Mouse (Mus musculus): ENCODE data around the gene Ubald1. TPM values are rescaled to one million over a fixed set of nuclear protein-coding genes. Genes with fewer than 3 reads are reported as not detected.

The Ubald1 gene
- polyA plus RNA-seq, 1 experiment from 2014 or later: 36.2 TPM

- H3K27ac ChIP-seq (ENCODE audit: low read length): peak overlapping the region; percentile 94
- no peaks in the 10 kb centered on the region for H3K36me3 ChIP-seq (ENCODE audit: insufficient read depth, low read length)
- peak overlapping the region; percentile 96 for H3K9ac ChIP-seq (replicated peaks; ENCODE audit: low read length)
- no peak for ATAC-seq (ENCODE audit: low FRiP score, low TSS enrichment)
- H3K4me3 ChIP-seq (ENCODE audit: low read length): peak overlapping the region; percentile 91
- H3K4me1 ChIP-seq (ENCODE audit: insufficient read depth, low read length): peaks cover 25% of the 10 kb centered on the region
- 2% methylated on average over 8 of the region's 8 CpGs for WGBS
- no peaks in the 10 kb centered on the region for H3K9me3 ChIP-seq (ENCODE audit: low read length)
- peak overlapping the region; percentile 76 for H3K4me2 ChIP-seq (replicated peaks; ENCODE audit: low read depth, low read length)
- no peaks in the 10 kb centered on the region for H3K27me3 ChIP-seq (ENCODE audit: insufficient read depth, low read length)
These were observed 6.5 kb upstream of the Ubald1 start for GRCm38 (mm10) chr16:4886690-4887020.

- Histone ChIP-seq H3K4me1 (ENCODE audit: insufficient read depth, low read length) (peaks cover 31% of the 10 kb centered on the region), H3K27me3 (ENCODE audit: insufficient read depth, low read length) (no peaks in the 10 kb centered on the region), H3K27ac (ENCODE audit: low read length) (peak within 1 kb of the TSS; percentile 94), H3K4me2 (replicated peaks; ENCODE audit: low read depth, low read length) (peak within 1 kb of the TSS; percentile 76), H3K36me3 (ENCODE audit: insufficient read depth, low read length) (no peaks in the 10 kb centered on the region), H3K9me3 (ENCODE audit: low read length) (no peaks in the 10 kb centered on the region), H3K9ac (replicated peaks; ENCODE audit: low read length) (peak within 1 kb of the TSS; percentile 96), H3K4me3 (ENCODE audit: low read length) (peak within 1 kb of the TSS; percentile 91)
- WGBS: under 1% methylated on average over 53 of the region's 74 CpGs
- peak; percentile 90 for ATAC-seq (ENCODE audit: low FRiP score, low TSS enrichment)
These were observed 5.9 kb upstream of the Ubald1 start, which contains the start of gene Mgrn1 for GRCm38 (mm10) chr16:4885760-4886689. Gene Mgrn1, plus strand, starts transcription at chr16:4886249.

DNA sequence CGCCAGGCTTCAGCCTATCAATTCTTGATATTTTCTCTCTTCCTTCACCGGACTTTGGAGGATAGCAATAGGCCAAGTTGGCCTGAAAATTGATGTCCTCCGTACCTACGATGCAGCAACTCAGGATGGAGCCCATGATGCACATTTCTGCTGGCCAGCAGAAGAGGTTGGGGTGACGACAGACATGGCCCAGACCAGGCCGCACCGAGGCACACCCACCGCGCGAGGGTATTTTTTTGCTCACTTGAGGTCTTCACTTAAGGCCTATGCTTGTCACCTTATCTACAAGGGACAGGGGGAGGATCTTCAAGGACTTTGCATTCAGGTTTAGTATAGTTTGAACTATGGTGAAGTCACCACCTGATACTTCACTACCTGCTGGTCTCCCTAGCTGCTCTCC, 4.8 kb upstream of the Ubald1 start:
- Histone ChIP-seq H3K4me3 (ENCODE audit: low read length) (no peak overlapping the region), H3K36me3 (ENCODE audit: insufficient read depth, low read length) (no peaks in the 10 kb centered on the region), H3K4me2 (replicated peaks; ENCODE audit: low read depth, low read length) (no peak overlapping the region), H3K4me1 (ENCODE audit: insufficient read depth, low read length) (peaks cover 33% of the 10 kb centered on the region), H3K9me3 (ENCODE audit: low read length) (no peaks in the 10 kb centered on the region), H3K9ac (replicated peaks; ENCODE audit: low read length) (no peak overlapping the region), H3K27ac (ENCODE audit: low read length) (peak overlapping the region; percentile 92; the same call in 1 of the 2 replicates), H3K27me3 (ENCODE audit: insufficient read depth, low read length) (no peaks in the 10 kb centered on the region)
- ATAC-seq (ENCODE audit: low FRiP score, low TSS enrichment): no peak
- 89% methylated on average over 10 of the region's 10 CpGs for WGBS

DNA sequence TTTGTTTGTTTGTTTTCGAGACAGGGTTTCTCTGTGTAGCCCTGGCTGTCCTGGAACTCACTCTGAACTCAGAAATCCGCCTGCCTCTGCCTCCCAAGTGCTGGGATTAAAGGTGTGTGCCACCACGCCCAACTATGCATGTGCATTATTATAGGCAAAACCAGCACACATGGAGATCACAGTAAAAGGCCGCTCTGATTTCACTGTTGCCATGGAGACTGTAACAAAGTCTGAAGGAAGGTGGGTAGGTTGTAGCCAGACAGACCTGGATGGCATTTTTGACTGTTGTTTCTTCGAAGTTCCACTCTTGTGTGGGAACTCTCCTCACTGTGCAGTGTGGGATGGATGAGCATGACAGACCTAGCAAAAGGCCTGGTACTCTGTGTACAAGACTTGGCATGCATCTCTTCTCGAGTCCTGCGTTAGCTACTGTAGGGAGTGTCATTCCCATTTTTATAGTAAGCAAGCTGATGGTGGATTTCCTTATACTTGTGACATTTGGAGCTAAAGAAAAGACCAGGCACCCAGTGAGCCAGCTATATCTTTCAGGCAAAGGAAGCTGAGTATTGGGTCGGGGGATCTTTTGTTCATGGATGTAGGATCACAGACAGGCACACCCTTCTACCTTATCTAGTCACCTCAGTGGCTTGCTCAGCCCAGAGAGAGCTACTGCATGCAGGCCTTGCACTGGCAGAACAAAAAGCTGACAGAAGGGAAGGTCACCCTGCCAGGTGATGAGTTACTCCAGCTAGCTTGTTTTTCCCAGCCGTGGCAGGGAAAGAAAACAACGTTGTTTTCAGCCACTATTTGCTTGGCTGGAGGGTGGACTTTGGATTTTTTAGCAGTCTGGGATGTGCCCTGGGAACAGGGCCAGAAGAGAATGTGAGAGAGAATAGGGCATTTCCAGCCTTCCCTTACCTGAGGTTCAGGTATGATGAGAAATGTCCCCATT, 1.6 kb upstream of the Ubald1 start:
- 73% methylated on average over 10 of the region's 10 CpGs for WGBS
- ATAC-seq (ENCODE audit: low FRiP score, low TSS enrichment): no peak
- H3K4me3 ChIP-seq (ENCODE audit: low read length): peak overlapping the region; percentile 90
- H3K4me2 ChIP-seq (replicated peaks; ENCODE audit: low read depth, low read length): peak overlapping the region; percentile 89
- H3K4me1 ChIP-seq (ENCODE audit: insufficient read depth, low read length): peaks cover 32% of the 10 kb centered on the region
- no peaks in the 10 kb centered on the region for H3K9me3 ChIP-seq (ENCODE audit: low read length)
- H3K27ac ChIP-seq (ENCODE audit: low read length): peak overlapping the region; percentile 99
- 0 out of 2 replicates have a peak, but pooled peaks cover 2% of the 10 kb centered on the region for H3K36me3 ChIP-seq (ENCODE audit: insufficient read depth, low read length)
- H3K9ac ChIP-seq (replicated peaks; ENCODE audit: low read length): peak overlapping the region; percentile 98
- H3K27me3 ChIP-seq (ENCODE audit: insufficient read depth, low read length): no peaks in the 10 kb centered on the region

GRCm38 (mm10) chr16:4879708-4880124, 399 bp downstream of the Ubald1 start:
- peak; percentile 79 for ATAC-seq (ENCODE audit: low FRiP score, low TSS enrichment)
- Histone ChIP-seq H3K4me2 (replicated peaks; ENCODE audit: low read depth, low read length) (peak overlapping the region; percentile 70), H3K27ac (ENCODE audit: low read length) (peak overlapping the region; percentile 100), H3K36me3 (ENCODE audit: insufficient read depth, low read length) (peaks cover 19% of the 10 kb centered on the region), H3K9ac (replicated peaks; ENCODE audit: low read length) (peak overlapping the region; percentile 90), H3K4me1 (ENCODE audit: insufficient read depth, low read length) (peaks cover 39% of the 10 kb centered on the region), H3K9me3 (ENCODE audit: low read length) (no peaks in the 10 kb centered on the region), H3K27me3 (ENCODE audit: insufficient read depth, low read length) (no peaks in the 10 kb centered on the region), H3K4me3 (ENCODE audit: low read length) (peak overlapping the region; percentile 90)
- WGBS: under 1% methylated on average over 40 of the region's 40 CpGs

- peak overlapping the region; percentile 100 for H3K27ac ChIP-seq (ENCODE audit: low read length)
- under 1% methylated on average over 53 of the region's 54 CpGs for WGBS
- H3K36me3 ChIP-seq (ENCODE audit: insufficient read depth, low read length): peaks cover 24% of the 10 kb centered on the region
- no peaks in the 10 kb centered on the region for H3K9me3 ChIP-seq (ENCODE audit: low read length)
- H3K4me2 ChIP-seq (replicated peaks; ENCODE audit: low read depth, low read length): peak overlapping the region; percentile 70
- peak overlapping the region; percentile 90 for H3K9ac ChIP-seq (replicated peaks; ENCODE audit: low read length)
- peak overlapping the region; percentile 90 for H3K4me3 ChIP-seq (ENCODE audit: low read length)
- peaks cover 39% of the 10 kb centered on the region for H3K4me1 ChIP-seq (ENCODE audit: insufficient read depth, low read length)
- peak; percentile 5 for ATAC-seq (ENCODE audit: low FRiP score, low TSS enrichment)
- no peaks in the 10 kb centered on the region for H3K27me3 ChIP-seq (ENCODE audit: insufficient read depth, low read length)
These were observed 911 bp downstream of the Ubald1 start for GRCm38 (mm10) chr16:4879101-4879707.

DNA sequence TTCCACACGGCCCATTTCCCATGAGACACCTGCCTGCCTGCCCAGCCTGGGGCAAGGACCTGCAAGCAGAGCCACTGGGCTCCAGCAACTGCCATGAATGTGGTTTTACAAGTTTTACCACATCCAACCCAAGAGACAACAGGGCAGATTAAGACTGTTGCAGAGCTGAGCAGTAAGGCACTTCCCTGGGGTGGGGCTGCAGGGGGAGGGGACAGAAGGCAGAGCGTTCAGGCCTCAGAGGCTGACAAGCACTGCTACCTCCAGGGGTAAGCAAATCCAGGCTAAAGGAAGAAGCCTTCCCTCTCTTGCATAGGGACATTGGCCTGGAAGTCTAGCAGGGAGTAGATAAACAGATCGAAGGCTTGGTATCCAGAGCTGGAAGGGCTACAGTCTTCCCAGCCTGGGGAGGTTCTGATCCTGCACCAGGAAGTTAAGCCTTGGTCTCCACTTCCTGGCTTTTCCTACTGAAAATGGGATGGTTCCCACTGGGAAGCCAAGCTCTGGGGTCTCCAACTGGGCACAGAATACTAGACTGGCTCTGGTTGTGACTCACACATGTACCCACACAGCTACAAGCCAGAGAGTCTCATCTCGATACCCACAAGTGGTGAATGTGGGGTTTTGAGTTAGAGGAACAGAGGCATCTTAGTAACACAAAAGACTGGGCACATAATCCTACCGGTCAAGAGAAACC, 1.8 kb downstream of the Ubald1 start:
- ATAC-seq (ENCODE audit: low FRiP score, low TSS enrichment): peak; percentile 13; the same call in 1 of the 2 replicates
- Histone ChIP-seq H3K27me3 (ENCODE audit: insufficient read depth, low read length) (no peaks in the 10 kb centered on the region), H3K9me3 (ENCODE audit: low read length) (no peaks in the 10 kb centered on the region), H3K36me3 (ENCODE audit: insufficient read depth, low read length) (peaks cover 31% of the 10 kb centered on the region), H3K4me1 (ENCODE audit: insufficient read depth, low read length) (peaks cover 39% of the 10 kb centered on the region), H3K27ac (ENCODE audit: low read length) (peak overlapping the region; percentile 100), H3K4me3 (ENCODE audit: low read length) (peak overlapping the region; percentile 90), H3K9ac (replicated peaks; ENCODE audit: low read length) (peak overlapping the region; percentile 90), H3K4me2 (replicated peaks; ENCODE audit: low read depth, low read length) (peak overlapping the region; percentile 70)
- 13% methylated on average over 5 of the region's 5 CpGs for WGBS

DNA sequence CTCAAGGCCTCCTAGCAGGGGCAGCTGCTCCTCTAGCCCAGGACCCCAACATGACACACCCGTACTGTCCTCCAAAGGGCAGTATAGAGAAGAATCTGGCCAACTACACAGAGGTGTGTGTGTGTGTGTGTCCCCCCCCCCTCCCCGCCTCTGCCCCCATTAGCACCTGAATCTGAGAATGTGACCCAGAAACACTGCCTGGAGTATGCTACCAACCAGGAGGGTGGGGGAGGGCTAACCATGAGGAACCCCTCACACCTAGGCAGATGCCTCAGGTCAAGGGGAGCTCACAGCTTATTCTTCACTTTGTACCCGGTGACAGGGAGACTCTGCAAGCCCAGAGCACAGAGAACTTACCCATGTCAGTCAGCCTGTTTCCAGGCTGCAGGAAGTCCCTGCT, 2.4 kb downstream of the Ubald1 start:
- Histone ChIP-seq H3K4me1 (ENCODE audit: insufficient read depth, low read length) (peaks cover 39% of the 10 kb centered on the region), H3K4me2 (replicated peaks; ENCODE audit: low read depth, low read length) (peak overlapping the region; percentile 70), H3K27me3 (ENCODE audit: insufficient read depth, low read length) (no peaks in the 10 kb centered on the region), H3K9ac (replicated peaks; ENCODE audit: low read length) (peak overlapping the region; percentile 90), H3K4me3 (ENCODE audit: low read length) (peak overlapping the region; percentile 90), H3K36me3 (ENCODE audit: insufficient read depth, low read length) (peaks cover 32% of the 10 kb centered on the region), H3K27ac (ENCODE audit: low read length) (peak overlapping the region; percentile 100), H3K9me3 (ENCODE audit: low read length) (no peaks in the 10 kb centered on the region)
- WGBS: 73% methylated on average over 3 of the region's 3 CpGs
- no peak for ATAC-seq (ENCODE audit: low FRiP score, low TSS enrichment)

DNA sequence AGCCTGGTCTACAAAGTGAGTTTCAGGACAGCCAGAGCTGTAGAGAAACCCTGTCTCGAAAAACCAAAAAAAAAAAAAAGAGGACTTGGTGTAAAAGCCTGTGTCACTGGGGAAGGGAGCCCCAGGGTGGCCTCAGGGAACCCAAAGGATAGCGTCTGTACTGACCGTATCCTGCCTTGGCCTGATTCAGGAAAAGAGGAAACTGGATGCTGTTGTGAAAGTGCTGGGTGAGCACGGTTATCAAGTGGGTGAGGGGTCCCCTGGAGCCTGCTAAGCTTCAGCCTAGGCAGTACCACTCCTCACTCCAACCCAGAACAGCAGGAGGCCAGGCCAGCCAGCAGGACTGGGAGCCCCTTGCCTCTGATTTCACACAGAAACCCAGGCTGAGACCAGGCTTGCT, 2.9 kb downstream of the Ubald1 start:
- no peaks in the 10 kb centered on the region for H3K9me3 ChIP-seq (ENCODE audit: low read length)
- H3K27me3 ChIP-seq (ENCODE audit: insufficient read depth, low read length): no peaks in the 10 kb centered on the region
- peaks cover 32% of the 10 kb centered on the region for H3K36me3 ChIP-seq (ENCODE audit: insufficient read depth, low read length)
- peak overlapping the region; percentile 90 for H3K9ac ChIP-seq (replicated peaks; ENCODE audit: low read length)
- peak overlapping the region; percentile 100; the same call in 1 of the 2 replicates for H3K27ac ChIP-seq (ENCODE audit: low read length)
- WGBS: 87% methylated on average over 4 of the region's 4 CpGs
- no peak for ATAC-seq (ENCODE audit: low FRiP score, low TSS enrichment)
- no peak overlapping the region for H3K4me3 ChIP-seq (ENCODE audit: low read length)
- H3K4me2 ChIP-seq (replicated peaks; ENCODE audit: low read depth, low read length): peak overlapping the region; percentile 70
- H3K4me1 ChIP-seq (ENCODE audit: insufficient read depth, low read length): peaks cover 39% of the 10 kb centered on the region
